Mouse (Mus musculus) forebrain, embryonic 16.5 days (tissue): ENCODE data around the gene Slc22a23. TPM values are rescaled to one million over a fixed set of nuclear protein-coding genes. Genes with fewer than 3 reads are reported as not detected.
A peak's percentile ranks its signal among the peaks of the same experiment; 100 is the strongest.

Experiments used
- ATAC-seq: fragments of 200-750 bp; cut with Nextera tagmentation; 2 replicates; pipeline ENCODE4 v1.8.0; 2017; ENCODE audit warnings: mild to moderate bottlenecking, moderate library complexity
- H3K27ac ChIP-seq: fragments of 300-500 bp; sonication (generic); 2 replicates; pipeline ENCODE4 v1.5.1; 2014; ENCODE audit warnings: low read length, control low read depth
- H3K27me3 ChIP-seq: fragments of 300-500 bp; sonication (generic); replicated peaks from 2 replicates; pipeline ENCODE4 v1.6.1; 2014; ENCODE audit warnings: low read length; ENCODE audit not compliant: control insufficient read depth, insufficient read depth
- H3K36me3 ChIP-seq: fragments of 300-500 bp; sonication (generic); 2 replicates; pipeline ENCODE4 v1.6.1; 2014; ENCODE audit not compliant: control insufficient read depth, insufficient read depth
- H3K4me1 ChIP-seq: fragments of 300-500 bp; sonication (generic); replicated peaks from 2 replicates; pipeline ENCODE4 v1.6.1; 2014; ENCODE audit warnings: low read length; ENCODE audit not compliant: control insufficient read depth, insufficient read depth
- H3K4me2 ChIP-seq: fragments of 300-500 bp; sonication (generic); 2 replicates; pipeline ENCODE4 v1.6.1; 2014; ENCODE audit warnings: mild to moderate bottlenecking, low read length, control low read depth
- H3K4me3 ChIP-seq: fragments of 300-500 bp; sonication (generic); replicated peaks from 2 replicates; pipeline ENCODE4 v1.5.1; 2014; ENCODE audit warnings: mild to moderate bottlenecking, low read length, control low read depth
- H3K9ac ChIP-seq: fragments of 300-500 bp; sonication (generic); replicated peaks from 2 replicates; pipeline ENCODE4 v1.6.1; 2014; ENCODE audit warnings: low read depth, low read length, control low read depth
- H3K9me3 ChIP-seq: fragments of 300-500 bp; sonication (generic); 2 replicates; pipeline ENCODE4 v1.6.1; 2016; ENCODE audit warnings: low read length; ENCODE audit not compliant: control insufficient read depth
- WGBS: fragments of 180-500 bp; shearing (Covaris S2); extraction: QIAGEN DNeasy Blood & Tissue Kit; methylation state at CpG from one replicate; pipeline ENCODE4 v1.1.7; 2014; 5-methylcytosine and 5-hydroxymethylcytosine counted together
- polyA plus RNA-seq: library from polyadenylated mRNA; unstranded; fragments of >200 nt; fragmentation: Nextera tagmentation; extraction: Ambion mirVana; gene quantifications from 2 replicates; pipeline ENCODE4 v1.2.1, GENCODE M21; 2015

Slc22a23 gene
- polyA plus RNA-seq, 1 experiment from 2014 or later, result 11.2 TPM

- Histone ChIP-seq H3K4me2 (no peak overlapping the region), H3K36me3 (peaks cover 12% of the 10 kb centered on the region), H3K4me1 (no peaks in the 10 kb centered on the region), H3K4me3 (no peak overlapping the region), H3K9ac (no peak overlapping the region), H3K27me3 (no peaks in the 10 kb centered on the region), H3K27ac (no peak overlapping the region), H3K9me3 (no peaks in the 10 kb centered on the region)
- ATAC-seq, result peak; percentile 75
- 54% methylated on average over 8 of the region's 8 CpGs for WGBS
Measured at GRCm38 (mm10) chr13:34192414-34193191, 152.4 kb downstream of the Slc22a23 start.

- Histone ChIP-seq H3K27me3 (no peaks in the 10 kb centered on the region), H3K36me3 (peaks cover 6% of the 10 kb centered on the region; the same call in 1 of the 2 replicates), H3K4me2 (no peak overlapping the region), H3K27ac (no peak overlapping the region), H3K4me1 (no peaks in the 10 kb centered on the region), H3K4me3 (no peak overlapping the region), H3K9me3 (no peaks in the 10 kb centered on the region), H3K9ac (no peak overlapping the region)
- WGBS, result 9% methylated on average over 5 of the region's 5 CpGs
- ATAC-seq, result peak; percentile 90
Measured at GRCm38 (mm10) chr13:34187571-34187970, 157.4 kb downstream of the Slc22a23 start.

GRCm38 (mm10) chr13:34185371-34185770 is 159.6 kb downstream of the Slc22a23 start:
- H3K27me3 ChIP-seq, result no peaks in the 10 kb centered on the region
- no peaks in the 10 kb centered on the region for H3K9me3 ChIP-seq
- H3K4me3 ChIP-seq, result no peak overlapping the region
- H3K4me1 ChIP-seq, result no peaks in the 10 kb centered on the region
- H3K9ac ChIP-seq, result no peak overlapping the region
- H3K36me3 ChIP-seq, result peaks cover 11% of the 10 kb centered on the region
- 91% methylated on average over 2 of the region's 2 CpGs for WGBS
- no peak overlapping the region for H3K27ac ChIP-seq
- no peak for ATAC-seq
- H3K4me2 ChIP-seq, result no peak overlapping the region

- no peaks in the 10 kb centered on the region for H3K27me3 ChIP-seq
- ATAC-seq, result no peak
- no peak overlapping the region for H3K9ac ChIP-seq
- H3K4me3 ChIP-seq, result no peak overlapping the region
- peaks cover 14% of the 10 kb centered on the region for H3K36me3 ChIP-seq
- WGBS, result 68% methylated on average over 5 of the region's 5 CpGs
- H3K4me2 ChIP-seq, result no peak overlapping the region
- H3K4me1 ChIP-seq, result no peaks in the 10 kb centered on the region
- H3K27ac ChIP-seq, result no peak overlapping the region
- H3K9me3 ChIP-seq, result no peaks in the 10 kb centered on the region
Measured at GRCm38 (mm10) chr13:34181624-34182023, 163.4 kb downstream of the Slc22a23 start.

- Histone ChIP-seq H3K36me3 (no peaks in the 10 kb centered on the region), H3K9me3 (no peaks in the 10 kb centered on the region), H3K9ac (no peak overlapping the region), H3K4me2 (no peak overlapping the region), H3K27me3 (no peaks in the 10 kb centered on the region), H3K4me1 (no peaks in the 10 kb centered on the region), H3K4me3 (no peak overlapping the region), H3K27ac (no peak overlapping the region)
- no peak for ATAC-seq
- WGBS, result 97% methylated on average over 6 of the region's 6 CpGs
Measured at GRCm38 (mm10) chr13:34174025-34174424, 171.0 kb downstream of the Slc22a23 start.

GRCm38 (mm10) chr13:34163304-34163975 is 181.5 kb downstream of the Slc22a23 start:
- Histone ChIP-seq H3K4me3 (peak overlapping the region; percentile 69), H3K27me3 (no peaks in the 10 kb centered on the region), H3K4me2 (peak overlapping the region; percentile 62), H3K4me1 (peaks cover 11% of the 10 kb centered on the region), H3K27ac (no peak overlapping the region; the same call in 1 of the 2 replicates), H3K36me3 (peaks cover 7% of the 10 kb centered on the region), H3K9ac (peak overlapping the region; percentile 63), H3K9me3 (no peaks in the 10 kb centered on the region)
- ATAC-seq, result peak; percentile 69
- 37% methylated on average over 12 of the region's 12 CpGs for WGBS

- H3K27ac ChIP-seq, result peak within 1 kb of the TSS; percentile 86
- peak within 1 kb of the TSS; percentile 62 for H3K4me2 ChIP-seq
- no peaks in the 10 kb centered on the region for H3K27me3 ChIP-seq
- H3K4me1 ChIP-seq, result peaks cover 11% of the 10 kb centered on the region
- H3K9ac ChIP-seq, result peak within 1 kb of the TSS; percentile 63
- H3K36me3 ChIP-seq, result peaks cover 7% of the 10 kb centered on the region
- ATAC-seq, result peak; percentile 95
- H3K9me3 ChIP-seq, result no peaks in the 10 kb centered on the region
- 4% methylated on average over 44 of the region's 44 CpGs for WGBS
- H3K4me3 ChIP-seq, result peak within 1 kb of the TSS; percentile 69
Measured at GRCm38 (mm10) chr13:34162491-34163303, 182.3 kb downstream of the Slc22a23 start, which contains the start of gene Psmg4. Gene Psmg4, plus strand, starts transcription at chr13:34162964.

GRCm38 (mm10) chr13:34159926-34160325 is 185.1 kb downstream of the Slc22a23 start:
- H3K27me3 ChIP-seq, result no peaks in the 10 kb centered on the region
- ATAC-seq, result no peak
- WGBS, result 100% methylated on average over 1 of the region's 1 CpGs

More at GRCm38 (mm10) chr13:34159926-34160325, 185.1 kb downstream of the Slc22a23 start:
- Histone ChIP-seq H3K36me3 (no peaks in the 10 kb centered on the region), H3K4me2 (no peak overlapping the region), H3K4me1 (peaks cover 23% of the 10 kb centered on the region), H3K4me3 (no peak overlapping the region), H3K27ac (no peak overlapping the region), H3K9ac (no peak overlapping the region), H3K9me3 (no peaks in the 10 kb centered on the region)
